Mouse (Mus musculus) thymus, postnatal 36 days (tissue): ENCODE measurements around the gene Cs.

Experiments
- DNase-seq, 2 experiments: peaks; one replicate each; pipeline ENCODE4 v3.0.0; 2022; ENCODE audit warnings: mixed read lengths in 2 of 2

Gene Cs

DNA sequence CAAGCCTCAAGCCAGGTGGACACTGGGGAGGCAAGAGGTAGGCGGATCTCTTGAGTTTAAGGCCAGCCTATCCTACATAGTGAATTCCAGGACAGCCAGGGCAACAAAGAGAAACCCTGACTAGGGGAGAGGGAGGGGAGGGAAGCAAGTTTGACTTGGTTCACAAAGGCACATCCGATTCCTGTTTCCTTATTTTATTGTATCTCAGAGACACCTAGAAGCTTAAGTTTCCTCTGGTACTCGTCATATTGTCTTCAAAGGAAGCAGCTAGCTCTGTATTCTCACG is 73.0 kb downstream of the Cs start:
- DNase-seq, result no peak

DNA sequence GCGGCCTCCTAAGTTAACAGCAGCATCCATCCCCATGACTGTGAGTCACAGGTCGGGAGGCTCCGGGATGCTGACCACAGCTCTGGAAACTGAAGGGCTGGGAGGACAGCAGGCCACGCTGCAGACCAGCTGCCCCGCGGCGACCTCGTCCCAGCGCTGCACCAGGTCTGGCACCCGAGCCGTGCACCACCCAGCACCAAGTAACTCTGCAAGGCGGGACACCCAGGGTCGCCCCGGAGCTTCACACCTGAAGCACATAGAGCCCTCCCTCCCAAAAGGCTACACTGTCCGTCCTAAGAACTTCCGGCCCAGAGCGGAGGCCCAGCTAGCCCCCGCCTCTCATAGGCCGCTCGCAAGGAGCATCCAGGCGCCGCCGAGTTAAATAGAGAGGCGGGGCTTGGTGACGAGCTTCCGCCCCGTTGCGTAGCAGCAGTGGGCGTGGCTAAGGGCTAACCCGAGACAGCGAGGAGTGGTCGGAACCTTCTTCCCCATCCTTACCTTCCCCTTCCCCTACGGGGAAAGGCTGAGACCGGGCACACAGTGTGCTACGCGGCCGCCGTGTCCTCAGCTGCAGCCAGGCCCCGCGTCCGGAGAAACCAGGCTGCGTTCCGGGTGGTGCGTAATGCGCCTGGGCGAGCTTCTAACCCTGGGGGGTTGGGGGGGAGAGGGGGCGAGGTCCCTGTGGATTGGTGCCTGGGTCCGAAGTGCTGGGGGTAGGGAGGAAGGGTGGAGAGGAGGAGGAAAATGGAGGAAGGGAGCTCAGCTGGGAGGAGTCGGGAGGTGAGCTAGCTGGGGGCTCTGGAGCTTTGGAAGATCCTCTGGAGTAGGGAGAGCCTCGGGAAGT is 73.9 kb downstream of the Cs start, which contains the start of the genes Nabp2 and Rnf41:
TSS of gene Nabp2 (minus strand) at position 282 of the 844 bp plus-strand sequence.
TSS of gene Rnf41 (plus strand) at position 447 of the 844 bp plus-strand sequence.
- peak; percentile 96 to 97 for DNase-seq

DNA sequence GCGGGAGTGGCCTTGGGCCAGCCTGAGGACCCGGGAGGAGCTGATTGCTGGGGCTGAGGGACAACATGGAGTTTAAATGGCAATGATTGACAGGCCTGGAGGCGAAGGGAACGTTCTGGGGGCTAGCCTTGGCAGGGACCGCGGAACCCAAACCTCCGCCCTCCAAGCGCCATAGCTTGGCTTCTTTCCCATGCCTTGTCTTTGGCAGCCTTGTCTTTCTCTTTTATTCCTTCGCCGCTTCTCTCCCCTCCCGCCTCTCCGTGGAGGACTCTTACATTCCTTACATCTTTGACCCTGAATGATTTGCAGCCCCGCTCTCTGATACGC is 74.5 kb downstream of the Cs start:
- DNase-seq, result no peak
